Mouse (Mus musculus) heart, postnatal 25 days (tissue): Measurements from ENCODE around the gene Eif4a2. TPM values are rescaled to one million over a fixed set of nuclear protein-coding genes. Genes with fewer than 3 reads are reported as not detected.

Source experiments
- microRNA-seq: library from miRNA; unstranded; fragments of <30 nt; microRNA quantifications from one replicate; pipeline ENCODE4 v1.2.0, GENCODE M21; 2022
- total RNA-seq, 2 experiments: library from RNA; stranded (reverse); gene quantifications; 2 replicates each; pipeline ENCODE4 v1.2.3; 2021

The Eif4a2 gene
- total RNA-seq, 2 experiments from 2014 or later = 300 to 346 TPM

Small RNA genes within 50 kb of the gene (microRNA-seq; reads per million reads assigned to microRNA genes)
- gene Gm49346 = 0.83 reads per million

Other genes starting within 250 kb of the Eif4a2 start
- 10 to 100 TPM; 11.1 to 13.4 TPM for gene Tbccd1, start 249.8 kb upstream of the Eif4a2 start, total RNA-seq
- 10 to 100 TPM; 54.0 to 65.7 TPM for gene Dnajb11, start 249.6 kb upstream of the Eif4a2 start, total RNA-seq
- gene Ahsg, start 216.2 kb upstream of the Eif4a2 start, total RNA-seq = 10 to 100 TPM in 1 of 2 experiments, 1 to 10 TPM in 1; 9.7 to 11.6 TPM
- gene Fetub, start 189.1 kb upstream of the Eif4a2 start, total RNA-seq = under 1 TPM in 1 of 2 experiments, not detected in 1; 0.21 TPM
- not detected for gene Hrg, start 156.4 kb upstream of the Eif4a2 start, total RNA-seq
- gene Kng2, start 78.0 kb upstream of the Eif4a2 start, total RNA-seq = under 1 TPM in 1 of 2 experiments, not detected in 1; 0.22 TPM
- not detected for gene Kng1, start 49.6 kb upstream of the Eif4a2 start, total RNA-seq
- 1 to 10 TPM; 6.6 to 6.8 TPM for gene Rfc4, start 20.3 kb downstream of the Eif4a2 start, total RNA-seq
- 10 to 100 TPM in 1 of 2 experiments, 1 to 10 TPM in 1; 3.0 to 11.3 TPM for gene Adipoq, start 39.1 kb downstream of the Eif4a2 start, total RNA-seq
- gene St6gal1, start 117.3 kb downstream of the Eif4a2 start, total RNA-seq = 10 to 100 TPM; 11.5 to 11.7 TPM